Mouse (Mus musculus): Measurements from ENCODE around the gene Vps41.

GRCm38 (mm10) chr13:18824420-18825123 lies 107.5 kb downstream of the Vps41 start:
- TF ChIP-seq CTCF (IDR thresholded peaks at IDR 0.05; ENCODE audit: borderline replicate concordance, extremely low read depth, insufficient read depth, insufficient read length) (no peak), POLR2A (IDR thresholded peaks at IDR 0.05; ENCODE audit: borderline replicate concordance, extremely low read depth, insufficient read depth, insufficient read length, poor library complexity, severe bottlenecking) (no peak)

Measured in brain, embryonic 14.5 days (tissue).